Mouse (Mus musculus): ENCODE results near the gene Cftr.

Gene Cftr

GRCm38 (mm10) chr6:18170311-18170922 is at the start of gene Cftr:
Gene Cftr (plus strand): TSS chr6:18170687.
- no peak for DNase-seq

GRCm38 (mm10) chr6:18127206-18127983 is 43.1 kb upstream of the Cftr start:
- no peak for DNase-seq

GRCm38 (mm10) chr6:18128059-18128458 is 42.4 kb upstream of the Cftr start:
- DNase-seq, result no peak

GRCm38 (mm10) chr6:18135246-18135645 is 35.2 kb upstream of the Cftr start:
- DNase-seq, result no peak

GRCm38 (mm10) chr6:18153031-18153430 is 17.5 kb upstream of the Cftr start:
- DNase-seq, result no peak

- DNase-seq, result no peak
Measured at GRCm38 (mm10) chr6:18169618-18170017, 869 bp upstream of the Cftr start.

- DNase-seq, result no peak
Measured at GRCm38 (mm10) chr6:18171614-18172013, 1.1 kb downstream of the Cftr start.

GRCm38 (mm10) chr6:18177509-18177908 is 7.0 kb downstream of the Cftr start:
- DNase-seq, result no peak

GRCm38 (mm10) chr6:18180665-18181064 is 10.2 kb downstream of the Cftr start:
- DNase-seq, result no peak

- no peak for DNase-seq
Measured at GRCm38 (mm10) chr6:18182903-18183302, 12.4 kb downstream of the Cftr start.

GRCm38 (mm10) chr6:18220691-18221090 is 50.2 kb downstream of the Cftr start:
- no peak for DNase-seq

- DNase-seq, result no peak
Measured at GRCm38 (mm10) chr6:18223206-18223605, 52.7 kb downstream of the Cftr start.

GRCm38 (mm10) chr6:18225157-18225556 is 54.7 kb downstream of the Cftr start:
- no peak for DNase-seq

- no peak for DNase-seq
Measured at GRCm38 (mm10) chr6:18246495-18246894, 76.0 kb downstream of the Cftr start.

GRCm38 (mm10) chr6:18247891-18248463 is 77.5 kb downstream of the Cftr start:
- DNase-seq, result no peak

- no peak for DNase-seq
Measured at GRCm38 (mm10) chr6:18248464-18248863, 78.0 kb downstream of the Cftr start.

GRCm38 (mm10) chr6:18254586-18254985 is 84.1 kb downstream of the Cftr start:
- no peak for DNase-seq

- no peak for DNase-seq
Measured at GRCm38 (mm10) chr6:18270983-18271382, 100.5 kb downstream of the Cftr start.

GRCm38 (mm10) chr6:18300781-18301180 is 130.3 kb downstream of the Cftr start:
- no peak for DNase-seq

GRCm38 (mm10) chr6:18302105-18302504 is 131.6 kb downstream of the Cftr start:
- DNase-seq, result no peak

GRCm38 (mm10) chr6:18303228-18303627 is 132.7 kb downstream of the Cftr start:
- no peak for DNase-seq

- no peak for DNase-seq
Measured at GRCm38 (mm10) chr6:18305130-18305529, 134.6 kb downstream of the Cftr start.

- no peak for DNase-seq
Measured at GRCm38 (mm10) chr6:18310983-18311382, 140.5 kb downstream of the Cftr start.

GRCm38 (mm10) chr6:18314365-18314943 is 144.0 kb downstream of the Cftr start:
- no peak for DNase-seq
